ENCODE assay signal across 8 mouse cellular contexts in genomic region chr12:40016648-40017460, GRCm38 (mm10). TPM values are rescaled to one million over a fixed set of nuclear protein-coding genes. Genes with fewer than 3 reads are reported as not detected.
DNase-seq lines count a peak whose midpoint lies in the region; ATAC-seq lines count a peak whose summit lies in the region.

No protein-coding gene starts in this region.

- peak; percentile 9 to 11 for DNase-seq in cerebellum, postnatal 25 days
- DNase-seq in cerebellum, adult 9-11 months = no peak
- DNase-seq in embryo, embryonic 11 days = peak; percentile 59
- peak; percentile 85 for DNase-seq in gastrocnemius, postnatal 25 days

- 8% methylated on average over 19 of the region's 19 CpGs for WGBS in liver, embryonic 12.5 days (ENCODE audit: insufficient replicate concordance)
- 13% methylated on average over 19 of the region's 19 CpGs for WGBS in stomach, embryonic 16.5 days

- peak; percentile 88 for ATAC-seq in inflammation-experienced regulatory T-cells, adult 6 months
- ATAC-seq in liver, embryonic 12.5 days = peak; percentile 93
- ATAC-seq in monocyte, adult 5-6 weeks (replicated peaks; ENCODE audit: insufficient number of reproducible peaks, low FRiP score, low TSS enrichment, poor library complexity, severe bottlenecking) = peak; percentile 71
- ATAC-seq in stomach, embryonic 16.5 days (ENCODE audit: insufficient read depth, low FRiP score) = peak; percentile 87

- peaks cover 25% of the 10 kb centered on the region for H3K4me1 ChIP-seq in liver, embryonic 12.5 days
- H3K4me1 ChIP-seq in stomach, embryonic 16.5 days (ENCODE audit: control insufficient read depth, insufficient read depth, low read length) = peaks cover 9% of the 10 kb centered on the region

- no peaks in the 10 kb centered on the region for H3K36me3 ChIP-seq in liver, embryonic 12.5 days
- no peaks in the 10 kb centered on the region for H3K36me3 ChIP-seq in stomach, embryonic 16.5 days (ENCODE audit: control insufficient read depth, insufficient read depth, low read length)

- H3K27ac ChIP-seq in liver, embryonic 12.5 days = peak overlapping the region; percentile 74
- H3K27ac ChIP-seq in stomach, embryonic 16.5 days (ENCODE audit: low read length) = peak overlapping the region; percentile 57

- H3K4me3 ChIP-seq in liver, embryonic 12.5 days = peak overlapping the region; percentile 50
- H3K4me3 ChIP-seq in stomach, embryonic 16.5 days (replicated peaks; ENCODE audit: low read length) = peak overlapping the region; percentile 37

- no peaks in the 10 kb centered on the region for H3K9me3 ChIP-seq in liver, embryonic 12.5 days (replicated peaks)
- no peaks in the 10 kb centered on the region for H3K9me3 ChIP-seq in stomach, embryonic 16.5 days (replicated peaks; ENCODE audit: control insufficient read depth, low read length)

- no peaks in the 10 kb centered on the region for H3K27me3 ChIP-seq in liver, embryonic 12.5 days (replicated peaks)
- no peaks in the 10 kb centered on the region for H3K27me3 ChIP-seq in stomach, embryonic 16.5 days (ENCODE audit: control insufficient read depth, insufficient read depth, low read length)

- H3K4me2 ChIP-seq in liver, embryonic 12.5 days = peak overlapping the region; percentile 62
- H3K4me2 ChIP-seq in stomach, embryonic 16.5 days (ENCODE audit: low read depth, low read length) = peak overlapping the region; percentile 45

- peak overlapping the region; percentile 65 for H3K9ac ChIP-seq in liver, embryonic 12.5 days
- peak overlapping the region; percentile 65 for H3K9ac ChIP-seq in stomach, embryonic 16.5 days (ENCODE audit: low read length)

RNA-seq across cellular contexts. Expression of gene Arl4a, which starts 21.0 kb away (rescaled TPM):
- total RNA-seq in gastrocnemius, postnatal 25 days (2021) = 10 to 100 TPM; 18.4 to 20.5 TPM
- 10 to 100 TPM; 83.7 to 93.0 (median 88.4) TPM for polyA plus RNA-seq in inflammation-experienced regulatory T-cells, adult 6 months (2017; shearing (Covaris generic))
- 61.4 and 71.0 TPM in 2 replicates for polyA plus RNA-seq in liver, embryonic 12.5 days (2016; fragmentation: Nextera tagmentation; extraction: Ambion mirVana)
- 19.2 to 34.1 TPM (median 30.3 TPM) in 3 replicates for total RNA-seq in monocyte, adult 5-6 weeks (2017)
- 39.3 and 49.3 TPM in 2 replicates for polyA plus RNA-seq in stomach, embryonic 16.5 days (2015; fragmentation: Nextera tagmentation; extraction: Ambion mirVana)
